Mouse (Mus musculus) heart, adult 8-10 months (tissue): ENCODE measurements around the gene Kbtbd12. TPM values are rescaled to one million over a fixed set of nuclear protein-coding genes. Genes with fewer than 3 reads are reported as not detected.

Source experiments
- DNase-seq: peaks from one replicate; pipeline ENCODE4 v3.0.0; 2022; ENCODE audit warnings: low spot score
- total RNA-seq, 4 experiments: library from RNA; stranded (reverse); gene quantifications; 2 replicates each; pipeline ENCODE4 v1.2.4; 2022

Kbtbd12 gene
- 10 to 100 TPM; 39.1 to 45.4 (median 43.4) TPM for total RNA-seq

- DNase-seq: no peak
These were observed at the start of gene Kbtbd12 for GRCm38 (mm10) chr6:88637611-88638301. Gene Kbtbd12 (minus strand): TSS chr6:88637950.

- no peak for DNase-seq
These were observed 45.8 kb upstream of the Kbtbd12 start for GRCm38 (mm10) chr6:88683380-88684053.

- no peak for DNase-seq
These were observed 43.3 kb upstream of the Kbtbd12 start for GRCm38 (mm10) chr6:88681026-88681425.

GRCm38 (mm10) chr6:88677738-88678137, 40.0 kb upstream of the Kbtbd12 start:
- no peak for DNase-seq

GRCm38 (mm10) chr6:88676753-88677736, 39.3 kb upstream of the Kbtbd12 start:
- no peak for DNase-seq

- DNase-seq: no peak
These were observed 38.1 kb upstream of the Kbtbd12 start for GRCm38 (mm10) chr6:88675815-88676214.

GRCm38 (mm10) chr6:88662284-88662683, 24.5 kb upstream of the Kbtbd12 start:
- no peak for DNase-seq

GRCm38 (mm10) chr6:88661696-88662095, 23.9 kb upstream of the Kbtbd12 start:
- DNase-seq: no peak

- no peak for DNase-seq
These were observed 10.0 kb upstream of the Kbtbd12 start for GRCm38 (mm10) chr6:88647564-88648295.

GRCm38 (mm10) chr6:88644786-88645185, 7.0 kb upstream of the Kbtbd12 start:
- DNase-seq: no peak

- DNase-seq: no peak
These were observed 3.7 kb upstream of the Kbtbd12 start for GRCm38 (mm10) chr6:88641346-88641920.

- DNase-seq: no peak
These were observed 2.6 kb upstream of the Kbtbd12 start for GRCm38 (mm10) chr6:88640331-88640730.

- no peak for DNase-seq
These were observed 2.2 kb upstream of the Kbtbd12 start for GRCm38 (mm10) chr6:88639921-88640320.

GRCm38 (mm10) chr6:88639372-88639920, 1.7 kb upstream of the Kbtbd12 start:
- no peak for DNase-seq

GRCm38 (mm10) chr6:88638917-88639316, 1.2 kb upstream of the Kbtbd12 start:
- no peak for DNase-seq

- DNase-seq: no peak
These were observed 1.6 kb downstream of the Kbtbd12 start for GRCm38 (mm10) chr6:88635881-88636754.

GRCm38 (mm10) chr6:88631293-88631692, 6.5 kb downstream of the Kbtbd12 start:
- DNase-seq: no peak

- no peak for DNase-seq
These were observed 7.2 kb downstream of the Kbtbd12 start for GRCm38 (mm10) chr6:88630560-88630959.

- DNase-seq: no peak
These were observed 7.9 kb downstream of the Kbtbd12 start for GRCm38 (mm10) chr6:88629821-88630220.
